Mouse (Mus musculus): ENCODE measurements around the gene Gtf2h4. TPM values are rescaled to one million over a fixed set of nuclear protein-coding genes. Genes with fewer than 3 reads are reported as not detected.

Gene Gtf2h4
- polyA plus RNA-seq (2017; shearing (Covaris generic)), result 10 to 100 TPM; 18.2 to 20.7 TPM

GRCm38 (mm10) chr17:35673416-35674035 lies at the start of gene Gtf2h4:
Gene Gtf2h4 (minus strand): TSS chr17:35673739.

GRCm38 (mm10) chr17:35704621-35705464 lies 31.3 kb upstream of the Gtf2h4 start, which contains the start of gene Ddr1:
Gene Ddr1 (minus strand): TSS chr17:35704621.

GRCm38 (mm10) chr17:35667334-35668065 lies 6.0 kb downstream of the Gtf2h4 start, which contains the start of gene Vars2:
Gene Vars2 (minus strand): TSS chr17:35667592.

GRCm38 (mm10) chr17:35643609-35644236 lies 29.8 kb downstream of the Gtf2h4 start, which contains the start of gene Mucl3:
Gene Mucl3 (minus strand): TSS chr17:35643695.

GRCm38 (mm10) chr17:35626537-35626936 lies 47.0 kb downstream of the Gtf2h4 start, which contains the start of gene Gm9573:
Gene Gm9573 (minus strand): TSS chr17:35626637.

Other genes starting within 250 kb of the Gtf2h4 start
- gene H2-Q6, start 248.9 kb downstream of the Gtf2h4 start, polyA plus RNA-seq (2017; shearing (Covaris generic)), result 100 to 1,000 TPM; 448 to 693 TPM
- gene H2-Q7, start 234.6 kb downstream of the Gtf2h4 start, polyA plus RNA-seq (2017; shearing (Covaris generic)), result 1,000 to 10,000 TPM; 1,586 to 2,503 TPM
- 10 to 100 TPM; 13.2 to 21.8 TPM for gene H2-Q10, start 203.7 kb downstream of the Gtf2h4 start, polyA plus RNA-seq (2017; shearing (Covaris generic))
- gene Pou5f1, start 167.7 kb downstream of the Gtf2h4 start, polyA plus RNA-seq (2017; shearing (Covaris generic)), result not detected
- gene Tcf19, start 156.9 kb downstream of the Gtf2h4 start, polyA plus RNA-seq (2017; shearing (Covaris generic)), result 10 to 100 TPM; 31.6 to 32.0 TPM
- gene Cchcr1, start 156.6 kb downstream of the Gtf2h4 start, polyA plus RNA-seq (2017; shearing (Covaris generic)), result 1 to 10 TPM; 7.6 to 8.0 TPM
- not detected for gene Psors1c2, start 140.5 kb downstream of the Gtf2h4 start, polyA plus RNA-seq (2017; shearing (Covaris generic))
- gene Cdsn, start 121.6 kb downstream of the Gtf2h4 start, polyA plus RNA-seq (2017; shearing (Covaris generic)), result under 1 TPM in 1 of 2 experiments, not detected in 1; 0.12 TPM
- gene 2300002M23Rik, start 106.3 kb downstream of the Gtf2h4 start, polyA plus RNA-seq (2017; shearing (Covaris generic)), result under 1 TPM in 1 of 2 experiments, not detected in 1; 0.12 TPM
- gene Sfta2, start 72.2 kb downstream of the Gtf2h4 start, polyA plus RNA-seq (2017; shearing (Covaris generic)), result not detected
- gene Gm9573, start 47.1 kb downstream of the Gtf2h4 start, polyA plus RNA-seq (2017; shearing (Covaris generic)), result not detected
- under 1 TPM in 1 of 2 experiments, not detected in 1; 0.06 TPM for gene Mucl3, start 30.0 kb downstream of the Gtf2h4 start, polyA plus RNA-seq (2017; shearing (Covaris generic))
- gene Vars2, start 6.1 kb downstream of the Gtf2h4 start, polyA plus RNA-seq (2017; shearing (Covaris generic)), result 10 to 100 TPM; 22.3 to 24.8 TPM
- gene Ddr1, start 30.9 kb upstream of the Gtf2h4 start, polyA plus RNA-seq (2017; shearing (Covaris generic)), result 1 to 10 TPM; 6.1 to 8.7 TPM
- gene Ier3, start 147.9 kb upstream of the Gtf2h4 start, polyA plus RNA-seq (2017; shearing (Covaris generic)), result 10 to 100 TPM in 1 of 2 experiments, under 1 TPM in 1; 0.19 to 14.0 TPM
- gene Flot1, start 149.5 kb upstream of the Gtf2h4 start, polyA plus RNA-seq (2017; shearing (Covaris generic)), result 10 to 100 TPM; 59.0 to 61.4 TPM
- 100 to 1,000 TPM; 114 to 135 TPM for gene Tubb5, start 164.6 kb upstream of the Gtf2h4 start, polyA plus RNA-seq (2017; shearing (Covaris generic))
- gene Mdc1, start 167.8 kb upstream of the Gtf2h4 start, polyA plus RNA-seq (2017; shearing (Covaris generic)), result 1 to 10 TPM; 4.1 to 7.9 TPM
- gene Nrm, start 187.6 kb upstream of the Gtf2h4 start, polyA plus RNA-seq (2017; shearing (Covaris generic)), result 10 to 100 TPM; 33.6 to 42.0 TPM
- 100 to 1,000 TPM; 549 to 588 TPM for gene Ppp1r18, start 191.9 kb upstream of the Gtf2h4 start, polyA plus RNA-seq (2017; shearing (Covaris generic))
- gene Dhx16, start 206.1 kb upstream of the Gtf2h4 start, polyA plus RNA-seq (2017; shearing (Covaris generic)), result 10 to 100 TPM; 49.5 to 68.4 TPM
- gene 2310061I04Rik, start 223.7 kb upstream of the Gtf2h4 start, polyA plus RNA-seq (2017; shearing (Covaris generic)), result 10 to 100 TPM; 34.3 to 45.8 TPM
- 10 to 100 TPM; 12.9 to 18.4 TPM for gene Atat1, start 236.3 kb upstream of the Gtf2h4 start, polyA plus RNA-seq (2017; shearing (Covaris generic))
- 10 to 100 TPM; 44.0 to 78.4 TPM for gene Mrps18b, start 242.7 kb upstream of the Gtf2h4 start, polyA plus RNA-seq (2017; shearing (Covaris generic))
- 10 to 100 TPM; 30.2 to 54.9 TPM for gene Ppp1r10, start 242.7 kb upstream of the Gtf2h4 start, polyA plus RNA-seq (2017; shearing (Covaris generic))

Data from activated CD4-positive, CD25-positive, alpha-beta regulatory T cell (primary cell).